Mouse (Mus musculus) embryonic facial prominence, embryonic 12.5 days (tissue): ENCODE measurements at regions not wholly inside any gene's neighbourhood (a gene's known extent, or its start where the extent isn't known, plus 50 kb on each side); places are given as distances from the start of the nearest gene placed in this dataset.

Source experiments
- ATAC-seq: fragments of 200-750 bp; cut with Nextera tagmentation; 2 replicates; pipeline ENCODE4 v1.8.0; 2017; ENCODE audit not compliant: insufficient number of reproducible peaks, insufficient read depth, low FRiP score, low TSS enrichment
- H3K27ac ChIP-seq: fragments of 300-500 bp; sonication (generic); 2 replicates; pipeline ENCODE4 v1.5.1; 2016; ENCODE audit warnings: mild to moderate bottlenecking
- H3K27me3 ChIP-seq: fragments of 300-500 bp; sonication (generic); 2 replicates; pipeline ENCODE4 v1.6.1; 2016; ENCODE audit warnings: mild to moderate bottlenecking, moderate library complexity
- H3K36me3 ChIP-seq: fragments of 300-500 bp; sonication (generic); 2 replicates; pipeline ENCODE4 v1.6.1; 2016; ENCODE audit warnings: mild to moderate bottlenecking
- H3K4me1 ChIP-seq: fragments of 300-500 bp; sonication (generic); 2 replicates; pipeline ENCODE4 v1.6.1; 2016
- H3K4me2 ChIP-seq: fragments of 300-500 bp; sonication (generic); replicated peaks from 2 replicates; pipeline ENCODE4 v1.6.1; 2016; ENCODE audit warnings: mild to moderate bottlenecking, moderate library complexity
- H3K4me3 ChIP-seq: fragments of 300-500 bp; sonication (generic); 2 replicates; pipeline ENCODE4 v1.5.1; 2016; ENCODE audit warnings: mild to moderate bottlenecking
- H3K9ac ChIP-seq: fragments of 300-500 bp; sonication (generic); 2 replicates; pipeline ENCODE4 v1.6.1; 2016; ENCODE audit warnings: mild to moderate bottlenecking, moderate library complexity
- H3K9me3 ChIP-seq: fragments of 300-500 bp; sonication (generic); 2 replicates; pipeline ENCODE4 v1.6.1; 2016; ENCODE audit warnings: mild to moderate bottlenecking, moderate library complexity
- WGBS: fragments of 180-500 bp; shearing (Covaris S2); methylation state at CpG from one replicate; pipeline ENCODE4 v1.1.7; 2016; 5-methylcytosine and 5-hydroxymethylcytosine counted together

- Histone ChIP-seq H3K9me3 (no peaks in the 10 kb centered on the region), H3K27me3 (no peaks in the 10 kb centered on the region), H3K4me1 (peaks cover 29% of the 10 kb centered on the region), H3K36me3 (no peaks in the 10 kb centered on the region), H3K27ac (peak overlapping the region; percentile 97), H3K4me3 (no peak overlapping the region), H3K4me2 (0 out of 2 replicates have a peak overlapping the region, but pooled peaks have one; percentile 4), H3K9ac (no peak overlapping the region)
- ATAC-seq, result no peak
- WGBS, result 88% methylated on average over 9 of the region's 9 CpGs
Observed at GRCm38 (mm10) chr3:52181326-52182101, 76.6 kb upstream of the Maml3 start.

- no peak for ATAC-seq
- Histone ChIP-seq H3K9me3 (no peaks in the 10 kb centered on the region), H3K36me3 (no peaks in the 10 kb centered on the region), H3K27ac (no peak overlapping the region), H3K27me3 (no peaks in the 10 kb centered on the region), H3K4me3 (no peak overlapping the region), H3K4me1 (peaks cover 27% of the 10 kb centered on the region), H3K9ac (no peak overlapping the region), H3K4me2 (no peak overlapping the region)
- WGBS, result 78% methylated on average over 12 of the region's 12 CpGs
Observed at GRCm38 (mm10) chr3:52184241-52184640, 79.4 kb upstream of the Maml3 start.

DNA sequence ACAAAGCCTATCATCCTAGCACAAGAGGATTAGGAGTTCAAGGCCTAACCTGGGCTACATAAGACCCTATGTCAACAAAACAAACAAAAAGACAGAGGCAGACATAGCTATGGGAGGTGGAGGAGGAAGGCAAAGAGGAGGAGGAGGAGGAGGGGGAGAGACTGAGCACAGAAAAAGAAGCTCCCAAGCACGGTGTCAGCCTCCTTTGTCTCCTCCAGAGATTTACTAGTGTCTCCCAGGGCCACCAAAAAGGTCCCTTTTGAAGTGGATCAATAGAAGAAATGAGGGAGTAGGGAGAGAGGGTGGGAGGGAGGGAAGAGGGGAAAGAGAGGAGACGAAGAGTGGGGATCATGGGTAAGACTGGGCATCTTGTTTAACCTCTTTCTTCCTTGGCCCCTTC, 80.5 kb upstream of the Maml3 start:
- Histone ChIP-seq H3K4me2 (no peak overlapping the region), H3K4me1 (peaks cover 20% of the 10 kb centered on the region), H3K27me3 (no peaks in the 10 kb centered on the region), H3K36me3 (no peaks in the 10 kb centered on the region), H3K9me3 (no peaks in the 10 kb centered on the region), H3K4me3 (no peak overlapping the region), H3K27ac (no peak overlapping the region), H3K9ac (no peak overlapping the region)
- ATAC-seq, result no peak
- WGBS, result 50% methylated on average over 2 of the region's 2 CpGs

DNA sequence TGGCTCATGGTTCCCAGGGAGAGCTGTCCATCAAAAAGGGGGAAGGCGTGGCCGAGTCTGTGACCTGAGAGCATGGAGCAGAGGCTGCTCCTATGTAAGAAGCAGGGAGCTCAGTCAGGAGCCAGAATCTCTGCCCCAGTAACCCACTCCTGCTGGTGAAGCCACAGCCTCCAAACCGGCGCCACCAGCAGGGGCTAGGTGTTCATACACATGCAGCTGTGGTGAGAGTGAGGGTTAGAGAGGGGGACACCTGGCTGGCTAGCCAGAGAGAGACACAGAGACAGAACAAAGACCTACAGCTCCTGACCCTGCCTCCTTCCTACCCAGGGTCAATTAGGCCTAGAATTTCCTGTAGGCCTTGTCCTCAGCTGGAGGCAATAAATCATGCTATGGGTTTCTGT, 80.7 kb upstream of the Foxo1 start:
- no peak overlapping the region for H3K4me3 ChIP-seq
- no peak overlapping the region for H3K4me2 ChIP-seq
- no peaks in the 10 kb centered on the region for H3K27me3 ChIP-seq
- H3K4me1 ChIP-seq, result peaks cover 6% of the 10 kb centered on the region; the same call in 1 of the 2 replicates
- no peak overlapping the region for H3K27ac ChIP-seq
- no peaks in the 10 kb centered on the region for H3K9me3 ChIP-seq
- H3K36me3 ChIP-seq, result no peaks in the 10 kb centered on the region
- 51% methylated on average over 4 of the region's 4 CpGs for WGBS
- H3K9ac ChIP-seq, result no peak overlapping the region
- 0 out of 2 replicates have a peak, but pooled peaks have one; percentile 28 for ATAC-seq

GRCm38 (mm10) chr3:52188303-52188702, 79.8 kb upstream of the Foxo1 start:
- Histone ChIP-seq H3K4me2 (no peak overlapping the region), H3K36me3 (no peaks in the 10 kb centered on the region), H3K4me3 (no peak overlapping the region), H3K9ac (no peak overlapping the region), H3K4me1 (peaks cover 8% of the 10 kb centered on the region; the same call in 1 of the 2 replicates), H3K9me3 (no peaks in the 10 kb centered on the region), H3K27me3 (no peaks in the 10 kb centered on the region), H3K27ac (no peak overlapping the region)
- WGBS, result 89% methylated on average over 6 of the region's 6 CpGs
- ATAC-seq, result no peak

GRCm38 (mm10) chr3:52189016-52189415, 79.1 kb upstream of the Foxo1 start:
- Histone ChIP-seq H3K4me1 (peaks cover 11% of the 10 kb centered on the region; the same call in 1 of the 2 replicates), H3K27me3 (no peaks in the 10 kb centered on the region), H3K36me3 (no peaks in the 10 kb centered on the region), H3K9me3 (no peaks in the 10 kb centered on the region), H3K27ac (no peak overlapping the region), H3K9ac (no peak overlapping the region), H3K4me2 (no peak overlapping the region), H3K4me3 (no peak overlapping the region)
- no peak for ATAC-seq
- WGBS, result 85% methylated on average over 6 of the region's 6 CpGs

DNA sequence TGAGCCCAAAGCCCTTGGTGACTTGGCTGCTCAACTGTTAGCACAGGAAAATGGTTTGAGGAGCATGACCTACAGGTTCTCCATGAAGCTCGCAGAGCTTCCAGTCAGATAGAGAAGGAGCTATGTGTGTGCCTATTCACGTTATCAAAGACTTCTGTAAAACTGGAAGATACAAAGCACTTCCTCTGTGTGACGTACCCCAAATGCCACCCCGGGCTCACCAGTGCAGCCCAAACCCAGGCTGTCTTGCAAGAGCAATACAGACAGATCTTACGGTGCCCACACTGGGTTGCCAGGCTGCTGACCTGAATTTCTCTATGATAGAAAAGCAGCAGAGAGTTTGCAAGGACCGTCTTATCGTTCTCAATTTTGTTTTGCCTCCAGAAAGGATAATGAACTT, 78.1 kb upstream of the Foxo1 start:
- no peak for ATAC-seq
- Histone ChIP-seq H3K36me3 (no peaks in the 10 kb centered on the region), H3K27ac (no peak overlapping the region), H3K9ac (no peak overlapping the region), H3K4me1 (peaks cover 11% of the 10 kb centered on the region; the same call in 1 of the 2 replicates), H3K4me2 (no peak overlapping the region), H3K9me3 (no peaks in the 10 kb centered on the region), H3K27me3 (no peaks in the 10 kb centered on the region), H3K4me3 (no peak overlapping the region)
- WGBS, result 85% methylated on average over 7 of the region's 7 CpGs

GRCm38 (mm10) chr3:52193026-52193425, 75.1 kb upstream of the Foxo1 start:
- Histone ChIP-seq H3K27ac (peak overlapping the region; percentile 11; the same call in 1 of the 2 replicates), H3K4me1 (peaks cover 13% of the 10 kb centered on the region; the same call in 1 of the 2 replicates), H3K4me2 (no peak overlapping the region), H3K9me3 (no peaks in the 10 kb centered on the region), H3K27me3 (no peaks in the 10 kb centered on the region), H3K4me3 (no peak overlapping the region), H3K36me3 (no peaks in the 10 kb centered on the region), H3K9ac (no peak overlapping the region)
- WGBS, result 52% methylated on average over 7 of the region's 7 CpGs
- no peak for ATAC-seq

DNA sequence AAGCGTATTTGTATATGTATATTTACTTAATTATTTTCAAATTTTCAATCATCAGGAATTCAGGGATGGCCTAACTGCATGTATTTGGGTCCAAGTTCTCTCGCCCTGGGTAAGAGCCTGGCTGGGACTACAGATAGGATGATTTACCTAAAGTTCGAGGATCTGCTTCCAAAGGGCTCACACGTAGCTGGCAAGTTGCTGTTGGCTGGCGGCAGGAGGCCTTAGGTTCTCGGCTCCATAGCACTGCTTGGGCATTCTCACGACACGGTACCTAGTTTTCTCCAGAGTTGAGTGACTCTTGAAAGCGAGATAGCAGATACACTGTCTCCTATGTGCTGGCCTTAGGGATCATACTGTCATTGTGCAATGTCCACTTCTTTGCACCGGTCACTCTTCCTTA, 73.9 kb upstream of the Foxo1 start:
- Histone ChIP-seq H3K4me3 (no peak overlapping the region), H3K27ac (no peak overlapping the region), H3K9ac (no peak overlapping the region), H3K9me3 (no peaks in the 10 kb centered on the region), H3K4me2 (no peak overlapping the region), H3K36me3 (no peaks in the 10 kb centered on the region), H3K27me3 (no peaks in the 10 kb centered on the region), H3K4me1 (peaks cover 17% of the 10 kb centered on the region; the same call in 1 of the 2 replicates)
- WGBS, result 84% methylated on average over 10 of the region's 10 CpGs
- no peak for ATAC-seq

DNA sequence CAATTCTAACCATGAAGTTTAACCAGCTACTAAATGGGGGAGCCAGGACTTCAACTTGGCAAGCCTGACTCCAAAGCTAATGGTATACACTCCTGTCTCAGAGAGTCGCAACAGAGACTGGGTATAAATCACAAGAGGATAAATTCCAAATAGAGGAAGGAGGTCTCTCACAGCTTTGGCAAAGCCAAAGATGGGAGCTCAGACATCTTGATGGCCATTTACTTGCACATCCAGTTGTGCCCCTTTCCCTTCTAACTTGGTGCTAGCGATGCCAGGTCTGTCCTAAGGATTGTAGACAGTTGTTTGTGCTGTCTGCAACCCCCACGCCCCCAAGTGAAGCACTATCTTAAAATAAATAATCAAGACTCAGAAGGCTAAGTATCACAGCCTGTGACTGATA, 72.7 kb upstream of the Foxo1 start:
- ATAC-seq, result no peak
- no peak overlapping the region for H3K4me3 ChIP-seq
- no peaks in the 10 kb centered on the region for H3K9me3 ChIP-seq
- H3K4me1 ChIP-seq, result peaks cover 21% of the 10 kb centered on the region; the same call in 1 of the 2 replicates
- H3K4me2 ChIP-seq, result peak overlapping the region; percentile 57; the same call in 1 of the 2 replicates
- no peaks in the 10 kb centered on the region for H3K27me3 ChIP-seq
- H3K9ac ChIP-seq, result no peak overlapping the region
- no peaks in the 10 kb centered on the region for H3K36me3 ChIP-seq
- 69% methylated on average over 3 of the region's 3 CpGs for WGBS
- H3K27ac ChIP-seq, result no peak overlapping the region

GRCm38 (mm10) chr3:52196047-52196935, 71.8 kb upstream of the Foxo1 start:
- Histone ChIP-seq H3K27ac (0 out of 2 replicates have a peak overlapping the region, but pooled peaks have one; percentile 0), H3K9me3 (no peaks in the 10 kb centered on the region), H3K27me3 (no peaks in the 10 kb centered on the region), H3K4me1 (peaks cover 21% of the 10 kb centered on the region; the same call in 1 of the 2 replicates), H3K9ac (peak overlapping the region; percentile 49), H3K4me2 (peak overlapping the region; percentile 57), H3K36me3 (no peaks in the 10 kb centered on the region), H3K4me3 (peak overlapping the region; percentile 32)
- ATAC-seq, result peak; percentile 70
- WGBS, result 5% methylated on average over 33 of the region's 39 CpGs
